Mouse (Mus musculus) heart, adult 18-20 months (tissue): ENCODE measurements around the gene Gm4763. TPM values are rescaled to one million over a fixed set of nuclear protein-coding genes. Genes with fewer than 3 reads are reported as not detected.
"Not testable (repeated sequence)": the region's sequence is repeated elsewhere in the genome, so short reads cannot be mapped to it uniquely, and the experiment has no call there.

Source experiments
- DNase-seq, 2 experiments: peaks; one replicate each; pipeline ENCODE4 v3.0.0; 2021 to 2022; ENCODE audit warnings: mixed read lengths in 1 of 2
- long read RNA-seq, 2 experiments: library from polyadenylated mRNA; stranded (forward); transcript quantifications; one replicate each; pipeline ENCODE4 v2.0.0; 2021
- total RNA-seq, 2 experiments: library from RNA; stranded (reverse); gene quantifications; 2 replicates each; pipeline ENCODE4 v1.2.3; 2021

Gm4763 gene
- total RNA-seq, result not detected
- long read RNA-seq, experiment 1, result 0 reads
- long read RNA-seq, experiment 2, result 0 reads

GRCm38 (mm10) chr7:24726808-24727207 lies at the start of gene Gm4763:
Gm4763 (minus strand) TSS chr7:24726908.
- DNase-seq, result not testable (repeated sequence)

- DNase-seq, result no peak
Measured at GRCm38 (mm10) chr7:24776145-24776544, 49.4 kb upstream of the Gm4763 start.

GRCm38 (mm10) chr7:24773942-24774535 lies 47.3 kb upstream of the Gm4763 start:
- no peak for DNase-seq

- DNase-seq, result no peak
Measured at GRCm38 (mm10) chr7:24771361-24771760, 44.7 kb upstream of the Gm4763 start.

- no peak for DNase-seq
Measured at GRCm38 (mm10) chr7:24762574-24762973, 35.9 kb upstream of the Gm4763 start.

GRCm38 (mm10) chr7:24761161-24761560 lies 34.5 kb upstream of the Gm4763 start:
- DNase-seq, result no peak

GRCm38 (mm10) chr7:24760211-24760610 lies 33.5 kb upstream of the Gm4763 start, which contains the start of gene Cd177:
Cd177 (minus strand) TSS chr7:24760311.
- DNase-seq, result no peak

GRCm38 (mm10) chr7:24758520-24758919 lies 31.8 kb upstream of the Gm4763 start:
- no peak for DNase-seq

GRCm38 (mm10) chr7:24753476-24753875 lies 26.8 kb upstream of the Gm4763 start:
- no peak for DNase-seq

GRCm38 (mm10) chr7:24751610-24752009 lies 24.9 kb upstream of the Gm4763 start:
- no peak for DNase-seq

GRCm38 (mm10) chr7:24750695-24751094 lies 24.0 kb upstream of the Gm4763 start:
- DNase-seq, result no peak

GRCm38 (mm10) chr7:24735970-24736670 lies 9.4 kb upstream of the Gm4763 start:
- DNase-seq, result no peak

- no peak for DNase-seq
Measured at GRCm38 (mm10) chr7:24715039-24715438, 11.7 kb downstream of the Gm4763 start.

- DNase-seq, result no peak
Measured at GRCm38 (mm10) chr7:24708832-24709292, 17.8 kb downstream of the Gm4763 start, which contains the start of gene BC049730. BC049730 (plus strand) TSS chr7:24709242.

GRCm38 (mm10) chr7:24702841-24703240 lies 23.9 kb downstream of the Gm4763 start:
- not testable (repeated sequence) for DNase-seq

- not testable (repeated sequence) for DNase-seq
Measured at GRCm38 (mm10) chr7:24697891-24698290, 28.8 kb downstream of the Gm4763 start.

GRCm38 (mm10) chr7:24692693-24693092 lies 34.0 kb downstream of the Gm4763 start:
- not testable (repeated sequence) for DNase-seq

- not testable (repeated sequence) for DNase-seq
Measured at GRCm38 (mm10) chr7:24687519-24687918, 39.2 kb downstream of the Gm4763 start.

GRCm38 (mm10) chr7:24684121-24684520 lies 42.6 kb downstream of the Gm4763 start:
- not testable (repeated sequence) for DNase-seq

GRCm38 (mm10) chr7:24676575-24676974 lies 50.1 kb downstream of the Gm4763 start, which contains the start of gene Tex101:
Tex101 (minus strand) TSS chr7:24676675.
- no peak for DNase-seq

GRCm38 (mm10) chr7:24671944-24672439 lies 54.7 kb downstream of the Gm4763 start:
- no peak for DNase-seq
